Mouse (Mus musculus) liver, embryonic 14.5 days (tissue): ENCODE data around the gene Gm49721. TPM values are rescaled to one million over a fixed set of nuclear protein-coding genes. Genes with fewer than 3 reads are reported as not detected.
"Not testable (repeated sequence)": the region's sequence is repeated elsewhere in the genome, so short reads cannot be mapped to it uniquely, and the experiment has no call there.

ENCODE experiments used
- ATAC-seq: fragments of 200-750 bp; cut with Nextera tagmentation; 2 replicates; pipeline ENCODE4 v1.8.0; 2017; ENCODE audit warnings: moderate number of reproducible peaks, mild to moderate bottlenecking, moderate library complexity; ENCODE audit not compliant: insufficient read depth
- DNase-seq, 3 experiments: peaks; one replicate each; pipeline ENCODE4 v3.0.0-alpha.2; 2012 to 2013; ENCODE audit warnings: low read depth in 3 of 3, low spot score in 3 of 3
- H3K27ac ChIP-seq: fragments of 300-500 bp; sonication (generic); 2 replicates; pipeline ENCODE4 v1.5.1; 2014; ENCODE audit warnings: moderate library complexity, mild to moderate bottlenecking, control low read depth, inconsistent platforms
- H3K27me3 ChIP-seq: fragments of 300-500 bp; sonication (generic); 2 replicates; pipeline ENCODE4 v1.6.1; 2014; ENCODE audit warnings: mild to moderate bottlenecking, low read length, moderate library complexity; ENCODE audit not compliant: control insufficient read depth, insufficient read depth
- H3K36me3 ChIP-seq: fragments of 300-500 bp; sonication (generic); replicated peaks from 2 replicates; pipeline ENCODE4 v1.6.1; 2014; ENCODE audit warnings: low read depth; ENCODE audit not compliant: control insufficient read depth, insufficient read depth
- H3K4me1 ChIP-seq, 2 experiments: fragments of 200-500 bp in 1 of 2; fragments of 300-500 bp in 1 of 2; sonication (generic) in 1 of 2; replicated peaks; 2 replicates each; pipeline ENCODE4 v1.6.1; 2012 to 2014; ENCODE audit warnings: antibody characterized with exemption in 1 of 2, inconsistent platforms in 1 of 2, low read length in 1 of 2; ENCODE audit not compliant: control insufficient read depth in 2 of 2, insufficient read depth in 2 of 2
- H3K4me2 ChIP-seq: fragments of 300-500 bp; sonication (generic); 2 replicates; pipeline ENCODE4 v1.6.1; 2014; ENCODE audit warnings: low read depth, mild to moderate bottlenecking, control low read depth, moderate library complexity
- H3K4me3 ChIP-seq, 2 experiments: fragments of 200-500 bp in 1 of 2; fragments of 300-500 bp in 1 of 2; sonication (generic) in 1 of 2; 2 replicates each; pipeline ENCODE4 v1.5.1; 2012 to 2014; ENCODE audit warnings: low read depth in 2 of 2, low read length in 2 of 2, mild to moderate bottlenecking in 2 of 2, control low read depth in 1 of 2, inconsistent platforms in 1 of 2, moderate library complexity in 1 of 2; ENCODE audit not compliant: insufficient read depth in 1 of 2
- H3K9ac ChIP-seq: fragments of 300-500 bp; sonication (generic); replicated peaks from 2 replicates; pipeline ENCODE4 v1.6.1; 2014; ENCODE audit warnings: mild to moderate bottlenecking, control low read depth, moderate library complexity
- H3K9me3 ChIP-seq: fragments of 300-500 bp; sonication (generic); 2 replicates; pipeline ENCODE4 v1.6.1; 2016; ENCODE audit warnings: low read length, mixed read lengths; ENCODE audit not compliant: control insufficient read depth
- WGBS: fragments of 180-500 bp; shearing (Covaris S2); extraction: QIAGEN DNeasy Blood & Tissue Kit; methylation state at CpG from one replicate; pipeline ENCODE4 v1.1.7; 2014; ENCODE audit not compliant: insufficient replicate concordance; 5-methylcytosine and 5-hydroxymethylcytosine counted together
- polyA plus RNA-seq, 2 experiments: library from polyadenylated mRNA; depleted of rRNA in 1 of 2; stranded (reverse) in 1 of 2; unstranded in 1 of 2; fragments of >200 nt; fragmentation: Nextera tagmentation in 1 of 2; extraction: Ambion mirVana in 1 of 2; gene quantifications; 2 replicates each; pipeline versions ENCODE4 v1.2.1 to v1.2.3; 2012 to 2014

The Gm49721 gene
- polyA plus RNA-seq (2012; rRNA removed) (0.10 and 0.15 TPM in 2 replicates), polyA plus RNA-seq (2014; fragmentation: Nextera tagmentation; extraction: Ambion mirVana) (0.06 TPM in 1 of 2 replicates, not detected in the other)

- H3K9ac ChIP-seq = peak within 1 kb of the TSS; percentile 65
- DNase-seq, H3K36me3 ChIP-seq, H3K27me3 ChIP-seq, H3K27ac ChIP-seq, H3K4me1 ChIP-seq, H3K9me3 ChIP-seq: not testable (repeated sequence)
- H3K4me2 ChIP-seq = peak within 1 kb of the TSS; percentile 69
- peak; percentile 99 for ATAC-seq
- WGBS = 4% methylated on average over 37 of the region's 68 CpGs
- H3K4me3 ChIP-seq = peak within 1 kb of the TSS; percentile 62 to 72
Observed at GRCm38 (mm10) chr17:6978287-6979248, at the start of gene Gm49721. Gm49721 (plus strand) TSS chr17:6978904.

DNA sequence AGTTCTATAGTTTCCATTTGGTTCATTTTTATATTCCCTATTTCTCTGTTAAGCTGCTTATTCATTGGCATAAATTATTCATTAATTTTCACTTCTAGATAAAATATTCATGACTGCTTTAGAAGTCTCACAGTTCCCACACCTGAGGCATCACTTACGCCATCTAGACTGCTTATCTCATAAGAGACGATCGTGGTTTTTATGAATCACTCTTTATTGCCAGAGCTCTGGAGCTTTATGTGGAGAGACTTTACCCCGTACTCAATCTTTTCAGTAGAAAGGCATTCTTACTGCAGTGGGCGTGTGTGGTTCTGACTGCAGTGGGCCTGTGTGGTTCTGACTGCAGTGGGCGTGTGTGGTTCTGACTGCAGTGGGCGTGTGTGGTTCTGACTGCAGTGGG, 47.1 kb upstream of the Gm49721 start:
- not testable (repeated sequence) for H3K4me3 ChIP-seq, H3K4me1 ChIP-seq, H3K27ac ChIP-seq, H3K4me2 ChIP-seq, H3K9ac ChIP-seq, H3K36me3 ChIP-seq, DNase-seq, H3K9me3 ChIP-seq, ATAC-seq, H3K27me3 ChIP-seq
- WGBS = 83% methylated on average over 6 of the region's 7 CpGs

DNA sequence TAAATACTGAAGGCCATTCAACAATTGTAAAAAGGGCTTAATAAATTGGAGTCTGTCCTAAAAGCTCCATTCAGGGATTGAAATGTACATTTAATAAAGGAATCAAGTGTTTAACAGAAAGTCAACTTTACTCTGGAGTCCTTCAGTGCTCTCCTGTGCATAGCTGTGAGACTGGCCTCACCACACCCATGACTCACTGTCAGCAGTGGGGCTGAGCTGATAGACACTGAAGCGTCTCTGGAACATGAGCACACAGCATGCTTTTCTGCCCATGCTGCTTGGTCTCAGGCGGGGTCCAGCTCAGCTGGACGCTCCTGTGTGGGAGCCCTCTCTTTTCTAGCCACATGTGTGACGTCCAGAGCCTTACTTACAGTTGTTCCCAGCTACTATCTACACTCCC, 36.1 kb upstream of the Gm49721 start:
- WGBS = no CpG with 5 or more reads among the region's 4 CpGs

DNA sequence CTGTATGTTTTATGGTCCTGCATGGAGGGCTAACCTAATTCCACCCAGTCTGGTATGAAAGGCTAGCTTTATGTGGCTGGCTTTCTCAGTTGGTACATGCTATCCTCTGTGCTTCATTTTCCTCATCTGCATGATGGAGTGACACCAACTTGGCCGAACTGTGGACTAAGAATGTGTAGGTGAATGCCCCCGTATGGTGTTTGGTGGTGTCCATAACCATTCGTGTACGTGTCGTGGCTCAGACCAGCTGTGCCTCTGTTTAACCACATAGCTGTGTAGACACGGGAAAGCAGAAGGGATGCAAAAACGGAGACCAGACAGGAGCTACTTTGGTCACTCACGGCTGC, 31.1 kb upstream of the Gm49721 start:
- no CpG with 5 or more reads among the region's 8 CpGs for WGBS
- H3K4me3 ChIP-seq = peak overlapping the region in 1 of 2 experiments; percentile 70; a peak in 2 of 4 replicates

More for the DNA sequence above, 36.1 kb upstream of the Gm49721 start:
- not testable (repeated sequence) for H3K27me3 ChIP-seq, H3K9ac ChIP-seq, DNase-seq, H3K4me3 ChIP-seq, ATAC-seq, H3K4me2 ChIP-seq, H3K4me1 ChIP-seq, H3K9me3 ChIP-seq, H3K27ac ChIP-seq, H3K36me3 ChIP-seq

DNA sequence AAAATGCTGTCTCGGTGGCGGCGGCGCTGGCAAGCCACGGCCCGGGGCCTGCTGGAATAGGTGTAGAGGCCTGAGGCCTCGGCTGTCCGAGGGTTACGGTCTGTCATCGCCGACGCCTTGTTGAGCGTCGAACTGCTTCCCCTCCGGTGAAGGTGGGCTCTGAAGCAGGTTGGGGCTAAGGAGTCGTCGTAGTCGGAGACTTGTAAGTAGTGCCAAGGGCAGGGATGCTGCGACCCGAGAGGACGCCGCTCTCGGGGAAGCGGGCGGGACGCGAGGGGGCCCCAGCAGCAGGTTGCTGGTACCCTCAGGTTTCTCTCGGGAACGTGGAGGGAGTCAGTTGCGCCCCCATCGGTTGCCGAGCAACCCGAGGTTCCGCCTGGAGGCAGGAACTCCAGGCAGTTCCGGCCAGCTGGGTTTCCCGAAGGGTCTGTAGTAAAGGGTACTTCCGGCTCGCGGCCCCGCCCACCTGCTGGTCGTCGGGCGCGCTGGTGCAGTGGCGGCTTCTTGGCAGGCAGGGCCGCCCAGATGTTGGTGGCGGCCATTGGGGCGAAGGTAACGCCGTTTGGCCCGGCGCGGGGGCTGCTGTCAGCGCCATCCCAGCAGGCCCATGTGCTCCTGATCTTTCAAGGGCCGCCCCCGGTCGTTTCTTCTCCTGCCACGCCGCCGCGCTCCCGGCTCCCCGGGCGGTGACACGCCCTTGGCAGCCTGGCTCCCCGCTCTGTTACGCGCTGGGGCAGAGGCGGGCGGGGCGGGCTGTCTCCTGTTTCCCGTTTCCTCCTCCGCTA, 30.5 kb upstream of the Gm49721 start, which contains the start of gene Rsph3b:
Gene Rsph3b, minus strand, starts transcription at position 699 of the 785 bp plus-strand sequence.
- DNase-seq (peak; percentile 45 to 54 (median 45)), ATAC-seq (peak; percentile 92)
- not testable (repeated sequence) for H3K27ac ChIP-seq, H3K9me3 ChIP-seq, H3K27me3 ChIP-seq, H3K36me3 ChIP-seq, H3K4me1 ChIP-seq
- WGBS = under 1% methylated on average over 67 of the region's 73 CpGs
- Histone ChIP-seq H3K4me3 (peak within 1 kb of the TSS; percentile 56 to 70), H3K9ac (peak within 1 kb of the TSS; percentile 63), H3K4me2 (peak within 1 kb of the TSS; percentile 79)

More for the DNA sequence above, 31.1 kb upstream of the Gm49721 start:
- H3K9me3 ChIP-seq, H3K4me1 ChIP-seq, H3K27ac ChIP-seq, H3K27me3 ChIP-seq, DNase-seq, ATAC-seq, H3K9ac ChIP-seq, H3K36me3 ChIP-seq: not testable (repeated sequence)
- peak overlapping the region; percentile 79 for H3K4me2 ChIP-seq

GRCm38 (mm10) chr17:6948769-6949228, 29.9 kb upstream of the Gm49721 start:
- H3K27me3 ChIP-seq, H3K4me1 ChIP-seq, H3K36me3 ChIP-seq, H3K9ac ChIP-seq, H3K9me3 ChIP-seq, H3K27ac ChIP-seq, DNase-seq: not testable (repeated sequence)
- 10% methylated on average over 9 of the region's 9 CpGs for WGBS
- ATAC-seq = peak; percentile 14
- Histone ChIP-seq H3K4me2 (peak overlapping the region; percentile 79), H3K4me3 (peak overlapping the region; percentile 56 to 70)

DNA sequence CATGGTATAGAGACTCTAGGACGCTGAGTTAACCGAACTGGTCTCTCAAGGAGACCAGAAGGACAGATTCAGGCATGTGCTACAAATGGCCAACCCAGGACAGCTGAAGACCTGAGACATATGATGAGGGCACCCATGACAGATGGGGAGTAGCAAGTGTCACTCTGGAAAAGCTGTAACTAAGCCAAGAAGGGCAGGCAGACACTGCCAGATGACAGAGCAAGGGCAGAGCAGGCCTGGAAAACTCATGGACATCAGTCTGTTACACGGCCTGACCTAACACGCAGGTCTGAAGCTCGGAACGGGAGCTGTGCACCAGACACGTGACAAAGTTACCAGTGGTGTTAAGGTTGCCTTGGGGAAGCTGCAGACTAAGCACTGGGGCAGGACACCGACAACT, 19.8 kb upstream of the Gm49721 start:
- not testable (repeated sequence) for H3K27ac ChIP-seq, H3K27me3 ChIP-seq, ATAC-seq, H3K4me1 ChIP-seq, H3K9me3 ChIP-seq, H3K36me3 ChIP-seq, H3K4me2 ChIP-seq, H3K4me3 ChIP-seq, DNase-seq, H3K9ac ChIP-seq
- 70% methylated on average over 5 of the region's 8 CpGs for WGBS
